8 mouse cellular contexts compared by ENCODE assay signal in the genomic region with DNA sequence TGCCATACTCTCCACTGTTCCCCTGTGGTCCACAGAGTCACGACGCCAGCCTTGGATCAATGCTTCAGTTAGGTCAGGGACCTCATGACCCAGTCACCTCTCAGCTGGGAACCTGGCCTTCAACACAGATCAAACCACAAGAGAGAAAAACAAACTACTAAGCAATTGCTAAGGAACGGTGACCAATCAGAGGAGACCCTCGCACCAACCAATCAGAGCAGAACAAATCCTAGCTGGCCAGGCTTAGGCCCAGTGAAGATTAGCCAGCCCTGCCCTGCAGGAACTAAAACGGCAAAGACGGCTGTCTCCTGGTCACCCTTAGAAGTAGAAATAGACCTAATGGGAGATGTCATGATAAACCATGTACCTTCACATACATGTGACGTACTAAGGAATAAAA. TPM values are rescaled to one million over a fixed set of nuclear protein-coding genes. Genes with fewer than 3 reads are reported as not detected.
DNase-seq lines count a peak whose midpoint lies in the region; ATAC-seq and TF ChIP-seq lines count a peak whose summit lies in the region.

No protein-coding gene starts in this region.

- WGBS in embryonic facial prominence, embryonic 14.5 days, result 48% methylated on average over 7 of the region's 7 CpGs
- 43% methylated on average over 7 of the region's 7 CpGs for WGBS in hindbrain, embryonic 11.5 days
- WGBS in midbrain, embryonic 12.5 days, result 24% methylated on average over 7 of the region's 7 CpGs

- intact Hi-C loops in left cerebral cortex, adult 2 months (cut with DNase I), result loop anchor here (10.0 kb wide), 1 partner anchor 407 kb away; no protein-coding TSS in a partner anchor
- intact Hi-C loops in left cerebral cortex, postnatal 4 days (cut with DNase I), result loop anchor here (10.0 kb wide), 1 partner anchor 307 kb away; no protein-coding TSS in a partner anchor
- intact Hi-C loops in left cerebral cortex, postnatal 14 days (cut with DNase I), result loop anchor here (2.0 kb wide), 1 partner anchor 119 kb away; no protein-coding TSS in a partner anchor

- DNase-seq in left cerebral cortex, adult 2 months (ENCODE audit: extremely low spot score in 1 of 2, low spot score in 2 of 2), result peak in 1 of 2 experiments; percentile 26
- DNase-seq in left cerebral cortex, postnatal 4 days, result no peak
- no peak for DNase-seq in embryonic facial prominence, embryonic 14.5 days (ENCODE audit: low spot score)
- DNase-seq in hindbrain, embryonic 11.5 days (ENCODE audit: low spot score), result no peak
- DNase-seq in left cerebral cortex, postnatal 14 days (ENCODE audit: low spot score in 2 of 2), result peak; percentile 47 to 52
- DNase-seq in urinary bladder, postnatal 25 days (ENCODE audit: low spot score), result no peak
- DNase-seq in thymus, adult 18-20 months, result no peak

- H3K27ac ChIP-seq in left cerebral cortex, adult 2 months, result no peak overlapping the region; the same call in 1 of the 2 replicates
- H3K27ac ChIP-seq in embryonic facial prominence, embryonic 14.5 days (replicated peaks; ENCODE audit: low read depth, low read length), result no peak overlapping the region
- H3K27ac ChIP-seq in hindbrain, embryonic 11.5 days (ENCODE audit: low read depth, low read length), result no peak overlapping the region
- no peak overlapping the region for H3K27ac ChIP-seq in midbrain, embryonic 12.5 days (replicated peaks)

- peak overlapping the region; percentile 41 for H3K4me2 ChIP-seq in embryonic facial prominence, embryonic 14.5 days (ENCODE audit: low read depth, low read length)
- no peak overlapping the region for H3K4me2 ChIP-seq in hindbrain, embryonic 11.5 days (replicated peaks; ENCODE audit: low read depth, low read length)
- H3K4me2 ChIP-seq in midbrain, embryonic 12.5 days (replicated peaks), result peak overlapping the region; percentile 38

- ATAC-seq in embryonic facial prominence, embryonic 14.5 days (ENCODE audit: low read depth), result peak; percentile 70; the same call in 1 of the 2 replicates
- ATAC-seq in hindbrain, embryonic 11.5 days (ENCODE audit: low FRiP score), result peak; percentile 80
- peak; percentile 76 for ATAC-seq in midbrain, embryonic 12.5 days (ENCODE audit: low FRiP score, low read depth)

- peaks cover 6% of the 10 kb centered on the region for H3K36me3 ChIP-seq in embryonic facial prominence, embryonic 14.5 days (ENCODE audit: control insufficient read depth, insufficient read depth, low read length)
- no peaks in the 10 kb centered on the region for H3K36me3 ChIP-seq in hindbrain, embryonic 11.5 days (ENCODE audit: control insufficient read depth, insufficient read depth, low read length)
- H3K36me3 ChIP-seq in midbrain, embryonic 12.5 days, result no peaks in the 10 kb centered on the region

- peak overlapping the region; percentile 31; the same call in 1 of the 2 replicates for H3K4me3 ChIP-seq in left cerebral cortex, adult 2 months
- H3K4me3 ChIP-seq in embryonic facial prominence, embryonic 14.5 days (ENCODE audit: low read depth, low read length), result peak overlapping the region; percentile 12; the same call in 1 of the 2 replicates
- no peak overlapping the region for H3K4me3 ChIP-seq in hindbrain, embryonic 11.5 days (ENCODE audit: low read depth, low read length)
- no peak overlapping the region for H3K4me3 ChIP-seq in midbrain, embryonic 12.5 days

- TF ChIP-seq CTCF in left cerebral cortex, adult 2 months (IDR thresholded peaks at IDR 0.05), result no peak

- no peak overlapping the region for H3K9ac ChIP-seq in embryonic facial prominence, embryonic 14.5 days (ENCODE audit: low read depth, low read length)
- no peak overlapping the region for H3K9ac ChIP-seq in hindbrain, embryonic 11.5 days (ENCODE audit: low read depth, low read length)
- no peak overlapping the region for H3K9ac ChIP-seq in midbrain, embryonic 12.5 days (replicated peaks)

- no peaks in the 10 kb centered on the region for H3K9me3 ChIP-seq in embryonic facial prominence, embryonic 14.5 days (ENCODE audit: control insufficient read depth, low read length)
- no peaks in the 10 kb centered on the region for H3K9me3 ChIP-seq in hindbrain, embryonic 11.5 days (ENCODE audit: control insufficient read depth, low read length)
- H3K9me3 ChIP-seq in midbrain, embryonic 12.5 days, result no peaks in the 10 kb centered on the region

- H3K4me1 ChIP-seq in embryonic facial prominence, embryonic 14.5 days (ENCODE audit: control insufficient read depth, insufficient read depth, low read length), result no peaks in the 10 kb centered on the region
- peaks cover 4% of the 10 kb centered on the region; the same call in 1 of the 2 replicates for H3K4me1 ChIP-seq in hindbrain, embryonic 11.5 days (replicated peaks; ENCODE audit: control insufficient read depth, insufficient read depth, low read length)
- peaks cover 37% of the 10 kb centered on the region for H3K4me1 ChIP-seq in midbrain, embryonic 12.5 days

- no peaks in the 10 kb centered on the region for H3K27me3 ChIP-seq in embryonic facial prominence, embryonic 14.5 days (replicated peaks; ENCODE audit: control insufficient read depth, insufficient read depth, low read length)
- no peaks in the 10 kb centered on the region for H3K27me3 ChIP-seq in hindbrain, embryonic 11.5 days (ENCODE audit: control insufficient read depth, insufficient read depth, low read length)
- H3K27me3 ChIP-seq in midbrain, embryonic 12.5 days, result no peaks in the 10 kb centered on the region

RNA-seq across cellular contexts. Expression of a gene that starts 9.1 kb away (rescaled TPM):
- 1 to 10 TPM; 5.9 to 8.1 TPM for total RNA-seq in left cerebral cortex, adult 2 months (2021)
- total RNA-seq in left cerebral cortex, postnatal 4 days (2021), result 10 to 100 TPM; 12.7 to 15.5 TPM
- 38.6 and 39.4 TPM in 2 replicates for polyA plus RNA-seq in embryonic facial prominence, embryonic 14.5 days (2014; fragmentation: Nextera tagmentation; extraction: Ambion mirVana)
- polyA plus RNA-seq in hindbrain, embryonic 11.5 days (2014; fragmentation: Nextera tagmentation; extraction: Ambion mirVana), result 49.0 and 49.3 TPM in 2 replicates
- 1 to 10 TPM; 7.6 to 8.9 TPM for total RNA-seq in left cerebral cortex, postnatal 14 days (2021)
- 42.5 and 49.4 TPM in 2 replicates for polyA plus RNA-seq in midbrain, embryonic 12.5 days (2016; fragmentation: Nextera tagmentation; extraction: Ambion mirVana)

RNA-seq across cellular contexts. Expression of a gene that starts 46.5 kb away (rescaled TPM):
- total RNA-seq in left cerebral cortex, adult 2 months (2021), result 10 to 100 TPM; 16.5 to 19.1 TPM
- total RNA-seq in left cerebral cortex, postnatal 4 days (2021), result 10 to 100 TPM; 19.0 to 20.3 TPM
- 14.7 and 16.1 TPM in 2 replicates for polyA plus RNA-seq in embryonic facial prominence, embryonic 14.5 days (2014; fragmentation: Nextera tagmentation; extraction: Ambion mirVana)
- 18.1 and 19.1 TPM in 2 replicates for polyA plus RNA-seq in hindbrain, embryonic 11.5 days (2014; fragmentation: Nextera tagmentation; extraction: Ambion mirVana)
- 10 to 100 TPM; 17.6 to 19.5 TPM for total RNA-seq in left cerebral cortex, postnatal 14 days (2021)
- polyA plus RNA-seq in midbrain, embryonic 12.5 days (2016; fragmentation: Nextera tagmentation; extraction: Ambion mirVana), result 28.0 and 33.6 TPM in 2 replicates

Comparison
In these comparisons a context has a peak if more than half of its experiments do, and no peak if none do; other contexts are left out.
1. DNase-seq: peak in left cerebral cortex, postnatal 14 days (2 of 2); none in left cerebral cortex, postnatal 4 days (single experiment), embryonic facial prominence, embryonic 14.5 days (single experiment), hindbrain, embryonic 11.5 days (single experiment), urinary bladder, postnatal 25 days (single experiment) and thymus, adult 18-20 months (0 of 2).
2. H3K4me3 ChIP-seq: peak in left cerebral cortex, adult 2 months (single experiment) and embryonic facial prominence, embryonic 14.5 days (single experiment); none in hindbrain, embryonic 11.5 days (single experiment) and midbrain, embryonic 12.5 days (single experiment).
3. Peak in every context shown above with its lines, with median percentiles within 50 percentile points of each other: ATAC-seq.